Mouse (Mus musculus) megakaryocyte, embryonic 14.5 days (primary cell): ENCODE results near the gene Zfp575. TPM values are rescaled to one million over a fixed set of nuclear protein-coding genes. Genes with fewer than 3 reads are reported as not detected.

Experiments used
- H3K27me3 ChIP-seq: replicated peaks from 2 replicates; pipeline ENCODE3; 2012; ENCODE audit warnings: inconsistent platforms
- H3K36me3 ChIP-seq: replicated peaks from 2 replicates; pipeline ENCODE3; 2012; ENCODE audit warnings: low read length, inconsistent platforms, mixed read lengths
- H3K4me1 ChIP-seq: 2 replicates; pipeline ENCODE4 v1.6.1; 2012; ENCODE audit warnings: inconsistent platforms
- H3K4me3 ChIP-seq: replicated peaks from 2 replicates; pipeline ENCODE3; 2012; ENCODE audit warnings: moderate library complexity, mild to moderate bottlenecking, inconsistent platforms
- H3K9me3 ChIP-seq: 2 replicates; pipeline ENCODE4 v1.6.1; 2012; ENCODE audit warnings: inconsistent platforms
- FLI1 ChIP-seq: IDR thresholded peaks from 2 replicates; pipeline ENCODE4 v1.6.1; 2012; ENCODE audit warnings: low read length, inconsistent platforms, mixed read lengths
- GATA1 ChIP-seq: IDR thresholded peaks from 3 replicates; pipeline ENCODE4 v1.6.1; 2012; ENCODE audit warnings: mixed read lengths, low read length, inconsistent platforms, borderline replicate concordance
- polyA plus RNA-seq: library from polyadenylated mRNA; stranded (reverse); fragments of >175 nt; gene quantifications from 2 replicates; pipeline ENCODE4 v1.2.3, GENCODE M21; 2012; ENCODE audit warnings: low replicate concordance; ENCODE audit not compliant: insufficient read depth

The Zfp575 gene
- polyA plus RNA-seq, 1 experiment = 0.30 TPM

GRCm38 (mm10) chr7:24600941-24601597, 13.6 kb upstream of the Zfp575 start:
- Histone ChIP-seq H3K4me1 (peaks cover 20% of the 10 kb centered on the region), H3K9me3 (no peaks in the 10 kb centered on the region), H3K36me3 (peaks cover 5% of the 10 kb centered on the region), H3K4me3 (peak overlapping the region; percentile 15), H3K27me3 (no peaks in the 10 kb centered on the region)
- TF ChIP-seq FLI1 = no peak
- TF ChIP-seq GATA1 = no peak

DNA sequence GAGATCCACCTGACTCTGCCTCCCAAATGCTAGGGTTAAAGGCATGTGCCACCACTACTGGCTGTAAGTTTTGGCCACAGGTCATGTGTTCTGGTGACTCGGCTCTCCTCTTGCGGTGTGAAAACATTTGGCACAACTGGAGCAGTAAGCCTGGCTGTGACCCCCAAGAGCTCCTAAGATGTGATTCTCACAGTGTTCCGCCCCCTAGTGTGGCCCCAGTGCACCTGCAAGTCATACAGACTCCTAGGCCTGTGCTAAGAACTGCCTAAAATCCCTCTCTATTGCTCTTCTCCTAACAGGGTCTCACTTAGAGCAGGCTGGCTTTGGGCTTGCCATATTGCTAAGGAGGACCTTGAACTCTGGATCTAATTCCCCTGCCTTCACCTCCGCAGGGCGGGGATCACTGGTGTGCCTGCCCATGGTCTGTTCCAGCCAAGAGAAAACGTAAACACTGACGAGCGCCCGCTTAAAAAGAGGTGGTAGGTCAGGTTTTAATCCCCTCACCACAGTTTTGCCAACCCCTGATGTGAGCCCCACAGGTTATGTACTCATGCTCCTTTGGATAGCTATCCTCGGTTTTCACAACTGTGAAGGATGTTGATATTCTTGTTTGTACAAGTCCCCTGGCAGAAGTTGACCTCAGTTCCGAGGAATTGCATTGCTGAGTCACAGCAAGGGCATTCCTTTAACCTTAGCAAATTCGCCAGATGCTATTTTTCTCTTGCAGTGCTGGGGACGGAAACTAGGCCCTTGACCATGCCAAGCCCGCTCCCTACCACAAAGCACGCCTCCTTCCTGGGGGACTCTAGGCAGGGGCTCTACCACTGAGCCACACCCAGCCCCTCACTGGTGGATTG, 12.0 kb upstream of the Zfp575 start:
- Histone ChIP-seq H3K36me3 (peaks cover 5% of the 10 kb centered on the region), H3K9me3 (no peaks in the 10 kb centered on the region), H3K27me3 (peaks cover 13% of the 10 kb centered on the region), H3K4me3 (no peak overlapping the region), H3K4me1 (peaks cover 33% of the 10 kb centered on the region)
- no peak for TF ChIP-seq FLI1

DNA sequence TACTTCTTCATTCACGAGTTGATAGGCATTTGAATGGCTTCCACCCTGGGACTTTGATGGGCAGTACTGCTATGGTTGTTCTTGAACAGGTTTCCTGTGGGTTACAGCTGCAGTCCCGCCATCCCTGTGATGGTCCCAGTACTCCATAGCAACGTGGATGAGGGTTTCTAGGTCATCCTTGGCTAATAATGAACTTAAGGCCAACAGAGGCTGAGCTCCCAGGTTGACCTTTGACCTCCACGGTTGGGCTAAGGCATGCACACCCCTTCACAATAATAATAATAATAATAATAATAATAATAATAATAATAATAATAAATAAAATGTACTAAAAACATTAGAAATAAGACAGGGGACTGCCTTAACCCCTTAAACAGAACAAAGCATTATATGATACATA, 10.7 kb upstream of the Zfp575 start:
- Histone ChIP-seq H3K4me3 (no peak overlapping the region), H3K27me3 (peaks cover 19% of the 10 kb centered on the region), H3K4me1 (peaks cover 41% of the 10 kb centered on the region), H3K36me3 (no peaks in the 10 kb centered on the region), H3K9me3 (no peaks in the 10 kb centered on the region)
- TF ChIP-seq GATA1 = no peak

- Histone ChIP-seq H3K9me3 (no peaks in the 10 kb centered on the region), H3K4me1 (peaks cover 41% of the 10 kb centered on the region), H3K36me3 (no peaks in the 10 kb centered on the region), H3K4me3 (peak overlapping the region; percentile 92), H3K27me3 (peaks cover 24% of the 10 kb centered on the region)
- no peak for TF ChIP-seq GATA1
- no peak for TF ChIP-seq FLI1
These were observed 8.0 kb upstream of the Zfp575 start for GRCm38 (mm10) chr7:24595464-24595863.

- H3K4me1 ChIP-seq = peaks cover 40% of the 10 kb centered on the region
- TF ChIP-seq GATA1 (no peak), FLI1 (no peak)
These were observed 6.9 kb upstream of the Zfp575 start for GRCm38 (mm10) chr7:24594309-24594803.

DNA sequence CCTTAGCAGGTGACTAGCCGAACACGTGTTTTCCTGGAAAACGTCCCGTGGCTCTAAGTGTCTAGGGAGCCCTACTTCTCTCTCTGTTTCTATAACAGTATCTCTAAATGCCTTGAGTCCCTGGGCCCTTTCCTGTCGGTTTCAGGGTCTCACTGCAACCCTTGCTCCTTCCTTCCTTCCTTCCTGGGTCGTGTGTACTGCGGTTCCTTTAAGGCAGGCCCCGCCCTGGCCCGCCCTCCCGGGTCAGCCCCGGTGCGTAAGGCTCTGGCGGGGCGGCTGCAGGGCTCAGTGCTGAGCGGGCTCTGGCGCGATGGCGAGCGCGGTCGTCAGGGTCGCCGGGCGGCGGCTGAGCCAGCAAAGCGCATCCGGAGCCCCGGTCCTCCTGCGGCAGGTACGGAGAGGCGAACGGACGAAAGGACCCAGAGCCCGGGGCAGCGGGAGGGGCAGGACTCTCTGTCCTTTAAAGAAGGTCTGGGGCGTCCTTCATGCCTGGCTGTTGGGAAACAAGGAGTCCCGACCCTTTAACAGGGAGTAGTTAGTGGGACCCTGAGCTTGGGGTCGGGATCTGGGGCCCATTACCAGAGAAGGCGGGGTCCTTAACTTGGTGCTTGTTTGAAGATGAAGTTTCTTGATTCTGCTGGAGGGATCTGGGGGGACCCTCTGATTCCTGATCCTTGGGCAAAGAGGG, 6.3 kb upstream of the Zfp575 start:
- peaks cover 38% of the 10 kb centered on the region for H3K4me1 ChIP-seq

More at GRCm38 (mm10) chr7:24594309-24594803, 6.9 kb upstream of the Zfp575 start:
- Histone ChIP-seq H3K9me3 (no peaks in the 10 kb centered on the region), H3K4me3 (peak overlapping the region; percentile 92), H3K27me3 (peaks cover 24% of the 10 kb centered on the region), H3K36me3 (no peaks in the 10 kb centered on the region)

GRCm38 (mm10) chr7:24592781-24593180, 5.3 kb upstream of the Zfp575 start:
- no peak overlapping the region for H3K4me3 ChIP-seq
- peaks cover 26% of the 10 kb centered on the region for H3K27me3 ChIP-seq
- H3K4me1 ChIP-seq = peaks cover 38% of the 10 kb centered on the region
- TF ChIP-seq GATA1 = no peak
- TF ChIP-seq FLI1 = no peak
- H3K36me3 ChIP-seq = no peaks in the 10 kb centered on the region
- no peaks in the 10 kb centered on the region for H3K9me3 ChIP-seq

More for the DNA sequence above, 6.3 kb upstream of the Zfp575 start:
- no peak for TF ChIP-seq GATA1
- no peak for TF ChIP-seq FLI1
- no peaks in the 10 kb centered on the region for H3K9me3 ChIP-seq
- peaks cover 24% of the 10 kb centered on the region for H3K27me3 ChIP-seq
- peak overlapping the region; percentile 92 for H3K4me3 ChIP-seq
- no peaks in the 10 kb centered on the region for H3K36me3 ChIP-seq

- Histone ChIP-seq H3K27me3 (peaks cover 32% of the 10 kb centered on the region), H3K36me3 (no peaks in the 10 kb centered on the region), H3K4me3 (no peak overlapping the region), H3K9me3 (0 out of 2 replicates have a peak, but pooled peaks cover 3% of the 10 kb centered on the region), H3K4me1 (peaks cover 44% of the 10 kb centered on the region)
- no peak for TF ChIP-seq GATA1
- TF ChIP-seq FLI1 = no peak
These were observed 4.7 kb upstream of the Zfp575 start for GRCm38 (mm10) chr7:24592163-24592562.

- Histone ChIP-seq H3K4me3 (no peak overlapping the region), H3K4me1 (peaks cover 48% of the 10 kb centered on the region), H3K36me3 (no peaks in the 10 kb centered on the region), H3K27me3 (peaks cover 34% of the 10 kb centered on the region), H3K9me3 (0 out of 2 replicates have a peak, but pooled peaks cover 3% of the 10 kb centered on the region)
- TF ChIP-seq GATA1 = no peak
- TF ChIP-seq FLI1 = no peak
These were observed 4.3 kb upstream of the Zfp575 start for GRCm38 (mm10) chr7:24591735-24592134.

DNA sequence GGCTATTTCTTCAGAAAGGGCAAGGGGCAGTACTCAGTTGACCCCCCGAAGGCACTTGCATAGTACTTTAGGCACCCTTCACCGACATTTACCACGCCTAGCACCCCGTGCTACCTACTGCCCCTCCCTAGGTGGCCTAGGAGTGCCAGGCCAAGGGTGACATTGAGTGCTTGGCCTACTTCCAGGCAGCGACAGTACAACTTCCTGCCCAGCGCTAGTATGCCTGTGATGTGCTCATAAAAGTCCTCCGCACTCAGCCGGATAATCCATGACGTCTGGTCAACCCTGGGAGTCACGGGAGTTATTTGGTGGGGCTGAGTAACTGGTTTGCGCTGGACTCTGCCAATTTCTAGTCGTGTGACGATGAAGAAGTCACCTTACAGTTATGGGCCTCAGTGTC, 895 bp upstream of the Zfp575 start:
- Histone ChIP-seq H3K9me3 (peaks cover 23% of the 10 kb centered on the region), H3K27me3 (peaks cover 38% of the 10 kb centered on the region), H3K4me3 (no peak overlapping the region), H3K36me3 (no peaks in the 10 kb centered on the region), H3K4me1 (peaks cover 23% of the 10 kb centered on the region)
- no peak for TF ChIP-seq FLI1
- no peak for TF ChIP-seq GATA1
